Mouse (Mus musculus) liver, postnatal 0 days (tissue): ENCODE data around the gene Pde10a.

Source experiments
- CTCF ChIP-seq: sonication (generic); IDR thresholded peaks from 2 replicates; pipeline ENCODE4 v1.5.1; 2016; ENCODE audit warnings: antibody characterized with exemption, low read depth
- EP300 ChIP-seq: IDR thresholded peaks from 2 replicates; pipeline ENCODE4 v1.6.1; 2016; ENCODE audit warnings: antibody characterized with exemption, low read depth, mild to moderate bottlenecking

DNA sequence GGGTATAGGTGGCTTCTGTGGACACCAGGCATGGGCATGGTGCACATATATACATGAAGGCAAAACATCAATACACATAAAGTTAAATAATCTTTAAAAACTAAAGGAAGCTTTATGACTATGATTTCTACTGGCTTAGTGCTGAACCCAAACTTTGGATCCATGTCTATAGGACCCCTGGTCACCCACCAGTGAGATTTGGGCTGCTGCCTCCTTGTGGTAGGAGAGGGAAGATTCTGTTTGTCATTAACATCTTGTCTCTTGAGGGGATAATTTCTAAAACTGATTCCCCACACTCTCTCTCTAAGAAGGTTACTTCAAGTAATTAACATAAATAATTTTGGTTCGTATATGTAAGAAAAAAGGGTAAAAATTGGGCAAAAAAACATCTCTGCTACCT, 220.2 kb downstream of the Pde10a start:
- TF ChIP-seq CTCF (0 out of 2 replicates have a peak, but pooled peaks have one; percentile 14), EP300 (no peak)
